Mouse (Mus musculus): ENCODE data around the gene Tpbgl. TPM values are rescaled to one million over a fixed set of nuclear protein-coding genes. Genes with fewer than 3 reads are reported as not detected.

Gene Tpbgl
- total RNA-seq (2021) (1 to 10 TPM; 3.3 to 3.4 TPM), polyA plus RNA-seq (2012; rRNA removed) (3.5 and 5.1 TPM in 2 replicates)
- long read RNA-seq, transcript Tpbgl-201 (1 exons, 3,022 nt) = major isoform, 9 of 9 reads
- long read RNA-seq, partial matches to known transcripts = 0 of 9 reads
- long read RNA-seq, other reads (novel, unspliced or antisense) = 0 of 9 reads

GRCm38 (mm10) chr7:99626376-99627270, at the start of gene Tpbgl:
Gene Tpbgl, minus strand, starts transcription at chr7:99627103.
- Histone ChIP-seq H3K79me2 (replicated peaks; ENCODE audit: control insufficient read depth, insufficient read depth, low read length) (no peaks in the 10 kb centered on the region), H3K36me3 (ENCODE audit: control insufficient read depth, insufficient read depth, low read length) (no peaks in the 10 kb centered on the region), H3K9ac (ENCODE audit: low read depth, low read length) (peak within 1 kb of the TSS; percentile 54), H3K27me3 (ENCODE audit: control insufficient read depth, insufficient read depth, low read length) (peaks cover 5% of the 10 kb centered on the region; the same call in 1 of the 2 replicates), H3K4me1 (ENCODE audit: control insufficient read depth, insufficient read depth, low read length) (peaks cover 3% of the 10 kb centered on the region; the same call in 1 of the 2 replicates), H3K4me3 (peak within 1 kb of the TSS; percentile 68), H3K27ac (peak within 1 kb of the TSS; percentile 54)
- DNase-seq = peak; percentile 86 to 90
- WGBS = 1% methylated on average over 82 of the region's 83 CpGs
- intact Hi-C loops (cut with DNase I) = no loop called here
- TF ChIP-seq POLR2A (IDR thresholded peaks at IDR 0.05; ENCODE audit: insufficient read depth, low read depth, low read length) = no peak
- TF ChIP-seq EP300 (IDR thresholded peaks at IDR 0.05; ENCODE audit: insufficient read depth, low read depth, low read length) = no peak
- TF ChIP-seq CTCF (IDR thresholded peaks at IDR 0.05) = no peak

GRCm38 (mm10) chr7:99674890-99675289, 48.0 kb upstream of the Tpbgl start:
- 69% methylated on average over 3 of the region's 3 CpGs for WGBS
- Histone ChIP-seq H3K4me1 (ENCODE audit: control insufficient read depth, insufficient read depth, low read length) (peaks cover under 1% of the 10 kb centered on the region; the same call in 1 of the 2 replicates), H3K36me3 (ENCODE audit: control insufficient read depth, insufficient read depth, low read length) (no peaks in the 10 kb centered on the region), H3K9ac (ENCODE audit: low read depth, low read length) (no peak overlapping the region), H3K27me3 (ENCODE audit: control insufficient read depth, insufficient read depth, low read length) (no peaks in the 10 kb centered on the region), H3K27ac (no peak overlapping the region), H3K79me2 (replicated peaks; ENCODE audit: control insufficient read depth, insufficient read depth, low read length) (no peaks in the 10 kb centered on the region), H3K4me3 (no peak overlapping the region)
- DNase-seq = peak in 1 of 2 experiments; percentile 67
- intact Hi-C loops (cut with DNase I) = no loop called here
- TF ChIP-seq POLR2A (IDR thresholded peaks at IDR 0.05; ENCODE audit: insufficient read depth, low read depth, low read length) (no peak), CTCF (IDR thresholded peaks at IDR 0.05) (no peak), EP300 (IDR thresholded peaks at IDR 0.05; ENCODE audit: insufficient read depth, low read depth, low read length) (0 out of 2 replicates have a peak, but pooled peaks have one; percentile 54)

- Histone ChIP-seq H3K36me3 (ENCODE audit: control insufficient read depth, insufficient read depth, low read length) (no peaks in the 10 kb centered on the region), H3K27me3 (ENCODE audit: control insufficient read depth, insufficient read depth, low read length) (no peaks in the 10 kb centered on the region), H3K9ac (ENCODE audit: low read depth, low read length) (no peak overlapping the region), H3K27ac (no peak overlapping the region; the same call in 1 of the 2 replicates), H3K4me3 (no peak overlapping the region), H3K79me2 (replicated peaks; ENCODE audit: control insufficient read depth, insufficient read depth, low read length) (no peaks in the 10 kb centered on the region), H3K4me1 (ENCODE audit: control insufficient read depth, insufficient read depth, low read length) (no peaks in the 10 kb centered on the region)
- 79% methylated on average over 5 of the region's 5 CpGs for WGBS
- DNase-seq = no peak
- TF ChIP-seq CTCF (IDR thresholded peaks at IDR 0.05) = no peak
- 0 out of 2 replicates have a peak, but pooled peaks have one; percentile 40 for TF ChIP-seq EP300 (IDR thresholded peaks at IDR 0.05; ENCODE audit: insufficient read depth, low read depth, low read length)
- intact Hi-C loops (cut with DNase I) = no loop called here
Observed at GRCm38 (mm10) chr7:99674209-99674608, 47.3 kb upstream of the Tpbgl start.

GRCm38 (mm10) chr7:99673188-99673587, 46.3 kb upstream of the Tpbgl start:
- no peaks in the 10 kb centered on the region for H3K36me3 ChIP-seq (ENCODE audit: control insufficient read depth, insufficient read depth, low read length)
- WGBS = 75% methylated on average over 8 of the region's 8 CpGs
- H3K4me1 ChIP-seq (ENCODE audit: control insufficient read depth, insufficient read depth, low read length) = no peaks in the 10 kb centered on the region
- no peak overlapping the region for H3K9ac ChIP-seq (ENCODE audit: low read depth, low read length)
- H3K4me3 ChIP-seq = no peak overlapping the region
- TF ChIP-seq POLR2A (IDR thresholded peaks at IDR 0.05; ENCODE audit: insufficient read depth, low read depth, low read length) (no peak), EP300 (IDR thresholded peaks at IDR 0.05; ENCODE audit: insufficient read depth, low read depth, low read length) (no peak), CTCF (IDR thresholded peaks at IDR 0.05) (no peak)
- no peak for DNase-seq
- H3K79me2 ChIP-seq (replicated peaks; ENCODE audit: control insufficient read depth, insufficient read depth, low read length) = no peaks in the 10 kb centered on the region
- intact Hi-C loops (cut with DNase I) = no loop called here
- no peak overlapping the region for H3K27ac ChIP-seq
- no peaks in the 10 kb centered on the region for H3K27me3 ChIP-seq (ENCODE audit: control insufficient read depth, insufficient read depth, low read length)

- Histone ChIP-seq H3K9ac (ENCODE audit: low read depth, low read length) (no peak overlapping the region), H3K4me1 (ENCODE audit: control insufficient read depth, insufficient read depth, low read length) (no peaks in the 10 kb centered on the region), H3K36me3 (ENCODE audit: control insufficient read depth, insufficient read depth, low read length) (no peaks in the 10 kb centered on the region), H3K27ac (no peak overlapping the region), H3K27me3 (ENCODE audit: control insufficient read depth, insufficient read depth, low read length) (no peaks in the 10 kb centered on the region), H3K4me3 (no peak overlapping the region), H3K79me2 (replicated peaks; ENCODE audit: control insufficient read depth, insufficient read depth, low read length) (no peaks in the 10 kb centered on the region)
- peak in 1 of 2 experiments; percentile 11 for DNase-seq
- intact Hi-C loops (cut with DNase I) = no loop called here
- 60% methylated on average over 9 of the region's 9 CpGs for WGBS
- TF ChIP-seq POLR2A (IDR thresholded peaks at IDR 0.05; ENCODE audit: insufficient read depth, low read depth, low read length) (no peak), EP300 (IDR thresholded peaks at IDR 0.05; ENCODE audit: insufficient read depth, low read depth, low read length) (no peak), CTCF (IDR thresholded peaks at IDR 0.05) (no peak)
Observed at GRCm38 (mm10) chr7:99671544-99672435, 44.9 kb upstream of the Tpbgl start.
